Mouse (Mus musculus) adrenal gland, adult (tissue): ENCODE measurements around the gene Gm17268.

ENCODE experiments used
- DNase-seq, 2 experiments: peaks; one replicate each; pipeline ENCODE4 v3.0.0; 2022 to 2023; ENCODE audit warnings: low spot score in 1 of 2; ENCODE audit not compliant: inconsistent age in 2 of 2

Gm17268 gene

GRCm38 (mm10) chr11:81982191-81982590 lies 56.2 kb downstream of the Gm17268 start:
- no peak for DNase-seq
